Mouse (Mus musculus) CD4-positive helper T cell, adult 2 months (primary cell): ENCODE results near the gene Ribc2.

Experiments
- DNase-seq: peaks from one replicate; pipeline ENCODE4 v3.0.0-alpha.2; 2012; ENCODE audit warnings: low read depth, missing footprints, low spot score

Gene Ribc2

GRCm38 (mm10) chr15:85179528-85180180, 47.8 kb downstream of the Ribc2 start:
- no peak for DNase-seq

- DNase-seq, result no peak
These were observed 48.5 kb downstream of the Ribc2 start for GRCm38 (mm10) chr15:85180368-85180767.

GRCm38 (mm10) chr15:85182063-85182462, 50.2 kb downstream of the Ribc2 start:
- no peak for DNase-seq

- DNase-seq, result no peak
These were observed 55.0 kb downstream of the Ribc2 start for GRCm38 (mm10) chr15:85186916-85187315.

- DNase-seq, result no peak
These were observed 56.4 kb downstream of the Ribc2 start for GRCm38 (mm10) chr15:85188167-85188778.
